Mouse (Mus musculus): Measurements from ENCODE around the gene Hoxb7. TPM values are rescaled to one million over a fixed set of nuclear protein-coding genes. Genes with fewer than 3 reads are reported as not detected.

Hoxb7 gene
- polyA plus RNA-seq, 1 experiment from 2014 or later = 2.2 TPM

GRCm38 (mm10) chr11:96282795-96283430 lies 3.5 kb upstream of the Hoxb7 start:
- WGBS = under 1% methylated on average over 49 of the region's 49 CpGs
- no peak for ATAC-seq (ENCODE audit: low read depth)
- Histone ChIP-seq H3K36me3 (ENCODE audit: control insufficient read depth, insufficient read depth, low read length) (no peaks in the 10 kb centered on the region), H3K27me3 (ENCODE audit: control insufficient read depth, insufficient read depth, low read depth, low read length) (peaks cover 67% of the 10 kb centered on the region), H3K4me2 (ENCODE audit: low read depth, low read length) (peak overlapping the region; percentile 76), H3K4me1 (replicated peaks; ENCODE audit: control insufficient read depth, insufficient read depth, low read length) (peaks cover 4% of the 10 kb centered on the region; the same call in 1 of the 2 replicates), H3K27ac (ENCODE audit: low read length) (no peak overlapping the region), H3K9me3 (ENCODE audit: control insufficient read depth, low read length) (no peaks in the 10 kb centered on the region), H3K9ac (ENCODE audit: low read length) (peak overlapping the region; percentile 45; the same call in 1 of the 2 replicates), H3K4me3 (ENCODE audit: low read length) (peak overlapping the region; percentile 51)

GRCm38 (mm10) chr11:96284041-96284749 lies 2.2 kb upstream of the Hoxb7 start:
- H3K27ac ChIP-seq (ENCODE audit: low read length) = peak overlapping the region; percentile 82
- H3K27me3 ChIP-seq (ENCODE audit: control insufficient read depth, insufficient read depth, low read depth, low read length) = peaks cover 70% of the 10 kb centered on the region
- peak overlapping the region; percentile 76 for H3K4me2 ChIP-seq (ENCODE audit: low read depth, low read length)
- peaks cover 4% of the 10 kb centered on the region; the same call in 1 of the 2 replicates for H3K4me1 ChIP-seq (replicated peaks; ENCODE audit: control insufficient read depth, insufficient read depth, low read length)
- H3K4me3 ChIP-seq (ENCODE audit: low read length) = peak overlapping the region; percentile 51
- under 1% methylated on average over 46 of the region's 49 CpGs for WGBS
- no peaks in the 10 kb centered on the region for H3K36me3 ChIP-seq (ENCODE audit: control insufficient read depth, insufficient read depth, low read length)
- ATAC-seq (ENCODE audit: low read depth) = peak; percentile 64
- peak overlapping the region; percentile 67 for H3K9ac ChIP-seq (ENCODE audit: low read length)
- no peaks in the 10 kb centered on the region for H3K9me3 ChIP-seq (ENCODE audit: control insufficient read depth, low read length)

- H3K27me3 ChIP-seq (ENCODE audit: control insufficient read depth, insufficient read depth, low read depth, low read length) = peaks cover 69% of the 10 kb centered on the region
- H3K9ac ChIP-seq (ENCODE audit: low read length) = peak overlapping the region; percentile 67
- H3K36me3 ChIP-seq (ENCODE audit: control insufficient read depth, insufficient read depth, low read length) = no peaks in the 10 kb centered on the region
- ATAC-seq (ENCODE audit: low read depth) = peak; percentile 56
- 1% methylated on average over 37 of the region's 37 CpGs for WGBS
- H3K27ac ChIP-seq (ENCODE audit: low read length) = peak overlapping the region; percentile 82
- no peaks in the 10 kb centered on the region for H3K9me3 ChIP-seq (ENCODE audit: control insufficient read depth, low read length)
- peak overlapping the region; percentile 76 for H3K4me2 ChIP-seq (ENCODE audit: low read depth, low read length)
- peaks cover 4% of the 10 kb centered on the region; the same call in 1 of the 2 replicates for H3K4me1 ChIP-seq (replicated peaks; ENCODE audit: control insufficient read depth, insufficient read depth, low read length)
- H3K4me3 ChIP-seq (ENCODE audit: low read length) = peak overlapping the region; percentile 51
Measured at GRCm38 (mm10) chr11:96284774-96285734, 1.4 kb upstream of the Hoxb7 start.

GRCm38 (mm10) chr11:96286739-96287385 lies 439 bp downstream of the Hoxb7 start:
- Histone ChIP-seq H3K27ac (ENCODE audit: low read length) (no peak overlapping the region), H3K9ac (ENCODE audit: low read length) (peak overlapping the region; percentile 61), H3K9me3 (ENCODE audit: control insufficient read depth, low read length) (no peaks in the 10 kb centered on the region), H3K36me3 (ENCODE audit: control insufficient read depth, insufficient read depth, low read length) (no peaks in the 10 kb centered on the region), H3K4me1 (replicated peaks; ENCODE audit: control insufficient read depth, insufficient read depth, low read length) (peaks cover 4% of the 10 kb centered on the region; the same call in 1 of the 2 replicates), H3K27me3 (ENCODE audit: control insufficient read depth, insufficient read depth, low read depth, low read length) (peaks cover 65% of the 10 kb centered on the region), H3K4me2 (ENCODE audit: low read depth, low read length) (peak overlapping the region; percentile 76), H3K4me3 (ENCODE audit: low read length) (peak overlapping the region; percentile 51)
- ATAC-seq (ENCODE audit: low read depth) = no peak
- under 1% methylated on average over 55 of the region's 55 CpGs for WGBS

- peak overlapping the region; percentile 51 for H3K4me3 ChIP-seq (ENCODE audit: low read length)
Measured at GRCm38 (mm10) chr11:96287411-96287810, 988 bp downstream of the Hoxb7 start.

GRCm38 (mm10) chr11:96288455-96289221 lies 2.2 kb downstream of the Hoxb7 start:
- H3K9me3 ChIP-seq (ENCODE audit: control insufficient read depth, low read length) = no peaks in the 10 kb centered on the region
- H3K27ac ChIP-seq (ENCODE audit: low read length) = no peak overlapping the region
- H3K4me1 ChIP-seq (replicated peaks; ENCODE audit: control insufficient read depth, insufficient read depth, low read length) = no peaks in the 10 kb centered on the region
- no peaks in the 10 kb centered on the region for H3K36me3 ChIP-seq (ENCODE audit: control insufficient read depth, insufficient read depth, low read length)
- no peak overlapping the region for H3K4me3 ChIP-seq (ENCODE audit: low read length)
- WGBS = 53% methylated on average over 1 of the region's 1 CpGs
- no peak overlapping the region for H3K4me2 ChIP-seq (ENCODE audit: low read depth, low read length)
- ATAC-seq (ENCODE audit: low read depth) = no peak
- H3K27me3 ChIP-seq (ENCODE audit: control insufficient read depth, insufficient read depth, low read depth, low read length) = peaks cover 69% of the 10 kb centered on the region
- H3K9ac ChIP-seq (ENCODE audit: low read length) = no peak overlapping the region

More at GRCm38 (mm10) chr11:96287411-96287810, 988 bp downstream of the Hoxb7 start:
- peaks cover 66% of the 10 kb centered on the region for H3K27me3 ChIP-seq (ENCODE audit: control insufficient read depth, insufficient read depth, low read depth, low read length)
- 6% methylated on average over 9 of the region's 9 CpGs for WGBS
- no peaks in the 10 kb centered on the region for H3K9me3 ChIP-seq (ENCODE audit: control insufficient read depth, low read length)
- peak overlapping the region; percentile 61 for H3K9ac ChIP-seq (ENCODE audit: low read length)
- peaks cover 4% of the 10 kb centered on the region; the same call in 1 of the 2 replicates for H3K4me1 ChIP-seq (replicated peaks; ENCODE audit: control insufficient read depth, insufficient read depth, low read length)
- H3K27ac ChIP-seq (ENCODE audit: low read length) = no peak overlapping the region
- no peaks in the 10 kb centered on the region for H3K36me3 ChIP-seq (ENCODE audit: control insufficient read depth, insufficient read depth, low read length)
- peak overlapping the region; percentile 76 for H3K4me2 ChIP-seq (ENCODE audit: low read depth, low read length)
- no peak for ATAC-seq (ENCODE audit: low read depth)

GRCm38 (mm10) chr11:96289293-96289692 lies 2.9 kb downstream of the Hoxb7 start:
- Histone ChIP-seq H3K36me3 (ENCODE audit: control insufficient read depth, insufficient read depth, low read length) (no peaks in the 10 kb centered on the region), H3K4me2 (ENCODE audit: low read depth, low read length) (no peak overlapping the region), H3K4me1 (replicated peaks; ENCODE audit: control insufficient read depth, insufficient read depth, low read length) (no peaks in the 10 kb centered on the region), H3K27ac (ENCODE audit: low read length) (no peak overlapping the region), H3K4me3 (ENCODE audit: low read length) (no peak overlapping the region), H3K27me3 (ENCODE audit: control insufficient read depth, insufficient read depth, low read depth, low read length) (peaks cover 75% of the 10 kb centered on the region), H3K9ac (ENCODE audit: low read length) (no peak overlapping the region), H3K9me3 (ENCODE audit: control insufficient read depth, low read length) (no peaks in the 10 kb centered on the region)
- 44% methylated on average over 21 of the region's 21 CpGs for WGBS
- ATAC-seq (ENCODE audit: low read depth) = no peak

- Histone ChIP-seq H3K9me3 (ENCODE audit: control insufficient read depth, low read length) (no peaks in the 10 kb centered on the region), H3K4me1 (replicated peaks; ENCODE audit: control insufficient read depth, insufficient read depth, low read length) (no peaks in the 10 kb centered on the region), H3K36me3 (ENCODE audit: control insufficient read depth, insufficient read depth, low read length) (no peaks in the 10 kb centered on the region), H3K27me3 (ENCODE audit: control insufficient read depth, insufficient read depth, low read depth, low read length) (peaks cover 78% of the 10 kb centered on the region), H3K4me3 (ENCODE audit: low read length) (no peak overlapping the region), H3K4me2 (ENCODE audit: low read depth, low read length) (no peak overlapping the region), H3K9ac (ENCODE audit: low read length) (no peak overlapping the region), H3K27ac (ENCODE audit: low read length) (no peak overlapping the region)
- 29% methylated on average over 6 of the region's 6 CpGs for WGBS
- ATAC-seq (ENCODE audit: low read depth) = no peak
Measured at GRCm38 (mm10) chr11:96289837-96290236, 3.4 kb downstream of the Hoxb7 start.

Measured in lung, embryonic 16.5 days (tissue).